Mouse (Mus musculus) kidney, adult 11 months (tissue): ENCODE results near the gene Baat.
"Not testable (repeated sequence)": the region's sequence is repeated elsewhere in the genome, so short reads cannot be mapped to it uniquely, and the experiment has no call there.

Experiments
- DNase-seq: peaks from one replicate; pipeline ENCODE4 v3.0.0; 2022

The Baat gene

DNA sequence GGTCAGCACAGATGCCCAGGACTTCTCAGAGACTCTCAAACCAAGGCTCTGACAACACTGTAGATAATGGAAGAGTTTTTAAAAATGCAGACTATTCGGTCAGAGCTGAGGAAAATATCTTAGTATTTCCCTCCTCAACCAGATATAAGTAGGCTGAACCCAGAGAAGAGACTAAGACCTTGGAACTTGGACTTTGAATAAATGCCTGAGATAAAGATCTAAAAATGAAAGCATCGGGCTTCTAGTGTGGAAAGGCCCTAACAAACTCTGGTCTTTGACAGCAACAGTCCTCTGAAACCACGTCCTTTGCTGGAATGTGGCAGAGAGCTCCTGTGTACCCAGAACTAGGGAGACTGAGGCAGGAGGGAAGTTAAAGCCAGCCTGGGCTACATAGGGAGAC is at the start of gene Baat:
Gene Baat, minus strand, starts transcription at position 172 of the 400 bp plus-strand sequence.
- no peak for DNase-seq

- DNase-seq, result peak; percentile 87
These were observed 47.0 kb upstream of the Baat start for GRCm38 (mm10) chr4:49553380-49553779.

GRCm38 (mm10) chr4:49549383-49549782 is 43.0 kb upstream of the Baat start, which contains the start of gene Aldob:
Aldob (minus strand) TSS chr4:49549546.
- peak; percentile 83 for DNase-seq

DNA sequence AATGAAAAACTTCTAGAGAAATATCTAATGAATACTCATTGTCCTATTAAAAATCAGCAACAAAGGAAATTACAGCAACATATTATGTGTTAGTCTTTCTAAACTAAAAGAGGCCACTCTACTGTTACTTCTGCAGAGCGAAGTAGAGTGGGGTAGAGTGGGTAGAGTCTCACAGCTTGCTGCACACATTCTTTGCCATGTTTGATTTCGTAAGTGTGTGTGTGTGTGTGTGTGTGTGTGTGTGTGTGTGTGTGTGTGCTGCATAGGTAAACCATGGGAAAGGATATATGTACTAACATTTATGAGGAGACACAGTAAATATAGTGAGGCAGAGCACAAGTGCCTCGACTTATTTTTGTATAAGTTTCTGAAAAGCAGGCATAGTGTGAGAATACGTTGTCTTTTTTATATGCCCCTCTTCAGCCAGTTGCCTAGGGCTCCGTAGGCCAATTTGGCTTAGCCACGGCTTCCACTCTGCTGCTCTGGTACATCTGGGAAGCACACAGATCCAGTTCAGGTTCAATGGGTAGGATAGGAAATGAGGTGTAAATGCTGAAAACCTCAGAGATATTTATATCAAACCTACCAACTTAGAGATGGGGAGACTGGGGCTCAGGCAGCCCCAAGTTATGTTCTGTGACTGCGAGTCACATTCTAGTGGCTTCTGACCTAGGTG is 41.3 kb upstream of the Baat start:
- no peak for DNase-seq

DNA sequence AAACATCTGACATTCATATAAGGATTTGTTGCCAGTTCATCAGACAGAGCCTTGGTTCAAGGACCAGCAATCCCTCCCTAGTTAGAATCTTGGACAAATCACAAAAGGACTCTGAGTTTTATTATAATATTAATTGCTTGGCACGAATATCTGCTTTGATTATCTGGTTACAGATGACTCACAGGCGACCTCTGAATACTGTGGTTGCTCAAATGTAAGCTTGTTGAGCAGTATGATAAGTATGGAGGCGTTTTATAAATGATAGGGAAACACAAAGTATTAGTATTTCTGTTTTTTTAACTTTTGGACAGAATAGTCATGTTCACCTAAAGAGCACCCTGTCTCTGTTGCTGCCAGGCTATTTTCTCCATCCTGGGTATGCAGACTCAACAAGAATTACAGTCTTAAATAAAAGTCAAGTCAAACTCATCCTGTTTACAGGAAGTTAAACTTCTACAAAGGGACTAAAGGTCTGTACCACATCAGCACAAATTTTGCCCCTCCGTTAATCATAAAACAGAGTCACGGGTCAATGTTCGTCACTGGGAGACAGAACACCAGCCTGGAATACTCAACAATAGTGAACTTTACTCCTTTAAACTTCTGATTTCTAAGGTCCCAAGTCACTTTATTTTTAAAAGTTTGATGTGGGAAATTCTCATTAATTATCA is 40.7 kb upstream of the Baat start:
- peak; percentile 78 for DNase-seq

DNA sequence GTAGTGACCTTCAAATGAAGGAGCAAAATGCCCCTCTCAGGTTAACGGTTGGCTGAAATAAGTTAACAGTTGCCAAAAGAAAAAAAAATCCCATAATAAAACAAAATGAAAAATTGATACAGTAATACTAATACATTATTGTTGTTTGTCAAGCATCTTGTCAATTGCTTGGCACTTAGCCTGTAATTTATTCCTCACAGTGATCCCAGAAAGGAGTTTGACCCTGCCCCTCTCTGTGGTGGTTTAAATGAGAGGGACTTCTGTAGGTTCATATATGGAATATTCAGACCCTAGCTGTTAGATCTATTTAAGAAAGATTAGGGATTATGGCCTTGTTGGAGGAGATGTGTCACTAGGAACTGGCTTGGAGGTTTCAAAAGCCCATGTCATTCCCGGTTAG is 39.7 kb upstream of the Baat start:
- DNase-seq, result no peak

- DNase-seq, result no peak
These were observed 34.6 kb upstream of the Baat start for GRCm38 (mm10) chr4:49540966-49541365.

DNA sequence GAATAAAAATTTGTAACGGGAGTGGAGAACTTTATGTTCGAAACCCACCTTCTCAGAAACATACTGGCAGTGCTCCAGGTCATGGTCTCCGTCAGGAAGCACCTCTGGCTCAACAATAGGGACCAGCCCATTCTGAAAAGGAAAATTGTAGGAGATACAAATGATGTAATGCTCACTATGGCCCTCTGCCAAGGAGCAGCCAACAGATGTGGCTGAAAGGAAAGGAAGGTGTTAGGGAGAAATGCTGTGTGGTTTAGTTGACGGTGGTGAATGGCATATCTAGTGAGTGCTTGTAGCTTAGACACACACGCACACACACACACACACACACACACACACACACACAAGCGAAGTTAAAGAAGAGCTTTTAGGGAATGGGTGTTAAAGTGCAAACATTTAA is 33.3 kb upstream of the Baat start:
- DNase-seq, result no peak

GRCm38 (mm10) chr4:49536671-49537070 is 30.3 kb upstream of the Baat start:
- DNase-seq, result no peak

GRCm38 (mm10) chr4:49535675-49536294 is 29.4 kb upstream of the Baat start:
- DNase-seq, result no peak

GRCm38 (mm10) chr4:49535036-49535435 is 28.7 kb upstream of the Baat start:
- no peak for DNase-seq

GRCm38 (mm10) chr4:49522576-49522975 is 16.2 kb upstream of the Baat start:
- no peak for DNase-seq

GRCm38 (mm10) chr4:49521346-49521745 is 15.0 kb upstream of the Baat start:
- DNase-seq, result no peak

GRCm38 (mm10) chr4:49520572-49521340 is 14.4 kb upstream of the Baat start, which contains the start of the genes Mrpl50 and Zfp189:
Mrpl50 (minus strand) TSS chr4:49521093.
Zfp189 (plus strand) TSS chr4:49521176.
- DNase-seq, result peak; percentile 97

- no peak for DNase-seq
These were observed 13.1 kb upstream of the Baat start for GRCm38 (mm10) chr4:49519476-49519875.

DNA sequence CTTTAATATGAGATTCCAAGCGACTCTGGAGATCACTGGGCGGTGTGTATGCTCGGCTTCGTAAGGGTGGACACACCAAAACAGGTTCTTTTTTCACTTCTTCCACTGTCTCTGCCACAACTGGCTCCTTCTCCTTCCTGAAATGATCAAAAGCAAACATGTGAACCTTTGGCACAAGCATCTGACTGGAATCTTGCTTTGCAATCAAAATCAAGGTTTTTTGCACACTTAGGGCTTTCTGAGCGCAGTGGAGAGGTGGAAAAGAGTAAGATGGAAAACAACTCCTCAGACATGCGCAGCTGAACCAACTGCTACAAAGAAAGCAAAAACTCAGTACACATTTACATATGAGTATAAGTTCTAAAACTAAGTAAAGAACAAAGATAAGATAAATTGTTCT is 8.1 kb upstream of the Baat start:
- DNase-seq, result peak; percentile 24

- DNase-seq, result no peak
These were observed 6.3 kb upstream of the Baat start for GRCm38 (mm10) chr4:49512636-49513035.

DNA sequence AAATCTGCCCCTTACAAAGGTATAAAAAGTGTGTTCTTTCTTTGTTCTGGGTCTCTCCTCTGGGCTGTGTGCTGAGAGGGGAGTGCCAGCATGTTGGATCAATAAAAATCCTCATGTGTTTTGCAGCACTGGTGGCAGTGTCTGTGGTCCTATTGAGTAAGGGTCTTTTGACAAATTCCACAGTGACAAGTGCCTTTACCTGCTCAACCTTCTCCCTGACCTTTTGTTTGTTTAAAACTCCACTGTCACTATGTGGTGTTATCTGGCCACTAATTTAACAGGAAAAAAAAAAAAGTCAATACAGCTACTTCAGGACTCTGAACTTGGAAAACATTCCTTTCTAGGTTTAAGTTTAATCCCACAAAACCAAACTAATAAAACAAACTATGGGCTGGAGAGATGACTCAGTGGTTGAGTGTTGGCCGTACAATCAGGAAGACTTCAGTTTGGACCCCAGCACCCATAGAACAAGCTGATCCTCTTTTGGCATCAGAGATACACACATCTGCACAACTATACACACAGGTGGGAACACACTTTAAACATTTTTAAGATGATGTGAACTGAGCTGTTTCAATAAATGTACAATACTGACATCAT is 4.0 kb upstream of the Baat start:
- not testable (repeated sequence) for DNase-seq

- no peak for DNase-seq
These were observed 2.8 kb upstream of the Baat start for GRCm38 (mm10) chr4:49509183-49509582.

DNA sequence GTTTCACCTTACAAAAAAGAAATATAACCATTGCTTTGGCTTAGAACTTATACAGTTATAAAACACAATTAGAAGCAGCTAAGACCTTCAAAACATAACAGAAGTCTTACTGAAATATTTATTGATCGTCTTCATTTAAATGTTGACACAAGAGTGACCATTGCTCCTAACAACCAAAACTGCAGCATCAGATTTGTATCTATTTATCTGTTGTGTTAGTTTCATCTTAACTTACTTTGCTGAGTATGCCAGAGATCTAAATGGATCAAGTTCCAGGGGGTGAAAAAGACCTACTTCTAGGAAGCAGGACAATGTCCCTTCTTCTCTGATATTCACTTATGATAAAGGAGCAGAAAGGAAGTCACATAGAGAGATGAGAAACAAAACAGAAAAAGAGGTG is 2.8 kb downstream of the Baat start:
- no peak for DNase-seq

DNA sequence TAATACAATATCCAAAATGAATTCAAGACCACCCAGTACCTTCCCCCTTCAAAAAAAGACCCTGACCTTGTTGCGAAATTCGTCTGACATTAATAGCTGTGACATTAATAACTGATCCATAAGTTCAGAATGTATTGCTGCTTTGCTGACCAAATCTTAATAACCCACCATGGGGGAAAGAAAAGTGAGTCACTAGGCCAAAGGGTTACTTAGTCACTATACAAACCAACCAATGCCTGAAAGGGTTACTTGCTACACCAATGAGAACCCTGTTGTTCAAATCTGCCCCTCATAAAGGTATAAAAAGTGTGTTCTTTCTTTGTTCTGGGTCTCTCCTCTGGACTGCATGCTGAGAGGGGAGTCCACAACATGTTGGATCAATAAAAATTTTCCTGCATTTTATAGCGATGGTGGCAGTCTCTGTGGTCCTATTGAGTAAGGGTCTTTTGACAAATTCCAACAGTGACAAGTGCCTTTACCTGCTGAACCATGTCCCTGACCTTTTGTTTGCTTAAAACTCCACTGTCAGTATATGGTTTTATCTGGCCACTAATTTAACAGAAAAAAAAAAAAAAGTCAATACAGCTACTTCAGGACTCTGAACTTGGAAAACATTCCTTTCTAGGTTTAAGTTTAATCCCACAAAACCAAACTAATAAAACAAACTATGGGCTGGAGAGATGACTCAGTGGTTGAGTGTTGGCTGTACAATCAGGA is 20.3 kb downstream of the Baat start:
- DNase-seq, result not testable (repeated sequence)

GRCm38 (mm10) chr4:49485442-49485841 is 20.9 kb downstream of the Baat start:
- DNase-seq, result peak; percentile 80
